Mouse (Mus musculus) heart, adult 10 weeks (tissue): ENCODE measurements around the gene Eno3. TPM values are rescaled to one million over a fixed set of nuclear protein-coding genes. Genes with fewer than 3 reads are reported as not detected.

Experiments
- polyA plus RNA-seq: library from polyadenylated mRNA; stranded (reverse); fragments of 350-450 nt; fragmentation: Illumina TruSeq; extraction: RNeasy Lipid Tissue Mini Kit (QIAGEN cat#74804); gene quantifications from one replicate; pipeline ENCODE4 v1.2.3, GENCODE M21; 2014; ENCODE audit warnings: low read depth, low replicate concordance

Gene Eno3
- 1,559 TPM for polyA plus RNA-seq

DNA sequence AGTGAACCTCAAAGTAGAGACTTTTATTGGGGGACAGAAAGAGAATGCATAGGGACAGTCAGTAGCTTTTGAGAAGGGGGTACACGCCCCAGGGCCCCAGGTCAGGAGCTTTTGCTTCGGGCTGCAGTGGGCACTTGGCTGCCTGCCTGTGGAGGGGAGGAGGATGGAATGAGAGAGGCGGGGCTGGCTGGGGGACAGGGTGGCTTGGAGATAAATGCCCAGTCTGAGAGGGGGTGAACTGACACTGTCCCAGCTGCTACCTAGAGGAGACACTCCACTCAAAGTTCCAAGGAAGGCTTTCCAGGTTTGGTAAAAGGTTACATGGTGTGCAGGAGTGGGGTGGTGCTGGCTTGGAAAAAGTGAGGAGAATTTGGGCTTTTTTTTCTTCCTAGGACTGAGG, at the start of gene Eno3:
Gene Eno3, plus strand, starts transcription at position 239 of the 400 bp plus-strand sequence.

DNA sequence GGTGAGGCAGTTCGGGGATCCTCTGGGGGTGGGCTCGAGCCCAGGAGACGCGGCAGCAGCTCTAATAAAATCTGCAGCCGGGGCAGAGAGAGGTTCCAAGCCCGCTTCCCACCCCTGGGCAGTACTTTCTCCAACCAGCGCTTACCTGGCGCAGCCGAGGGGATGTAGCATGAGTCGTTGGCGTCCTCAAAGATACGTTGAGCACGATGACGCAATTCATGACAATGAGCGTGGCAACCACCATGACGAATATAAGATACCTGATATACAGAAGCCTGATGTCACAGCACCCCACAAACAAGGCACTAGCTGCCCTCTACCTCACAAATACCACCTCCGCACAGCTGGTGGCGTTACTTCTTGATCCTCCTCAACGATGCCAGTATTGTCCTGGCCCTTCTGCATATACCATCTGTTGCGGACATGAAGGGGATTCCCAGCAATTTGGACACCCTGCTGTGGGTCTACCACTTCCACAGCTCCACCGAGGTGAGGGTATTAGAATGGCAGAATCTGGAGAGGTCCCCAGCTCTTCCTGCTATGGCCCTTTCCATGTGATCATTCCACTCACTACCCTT, 41.4 kb upstream of the Eno3 start, which contains the start of gene 4930544D05Rik:
Gene 4930544D05Rik, plus strand, starts transcription at position 333 of the 578 bp plus-strand sequence.

DNA sequence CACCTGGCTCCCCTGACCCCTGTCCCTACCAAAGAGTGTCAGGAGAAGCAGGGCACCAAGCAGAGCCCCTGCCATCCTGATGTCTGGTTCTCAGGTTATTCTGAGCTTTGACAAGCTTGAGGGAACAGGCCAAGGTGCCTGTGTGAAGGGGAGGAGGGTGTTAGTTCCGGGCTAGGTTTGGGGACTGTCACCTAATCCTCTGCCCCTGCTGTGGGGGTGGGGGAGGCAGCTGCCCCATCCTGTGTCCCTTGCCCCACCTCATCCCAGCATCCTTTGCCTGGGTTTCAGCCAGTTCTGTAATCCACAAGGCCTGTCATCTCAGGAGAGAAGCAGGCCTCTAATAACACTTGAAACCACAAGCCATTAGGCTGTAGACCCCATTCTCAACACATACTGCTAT, 37.9 kb upstream of the Eno3 start, which contains the start of gene Chrne:
Gene Chrne, minus strand, starts transcription at position 116 of the 400 bp plus-strand sequence.

GRCm38 (mm10) chr11:70638714-70639278, 18.2 kb upstream of the Eno3 start, which contains the start of gene Gp1ba:
TSS of gene Gp1ba (plus strand) at chr11:70639122.

GRCm38 (mm10) chr11:70646691-70647650, 10.0 kb upstream of the Eno3 start, which contains the start of the genes Rnf167 and Slc25a11:
TSS of gene Rnf167 (plus strand) at chr11:70647235.
TSS of gene Slc25a11 (minus strand) at chr11:70647479.

DNA sequence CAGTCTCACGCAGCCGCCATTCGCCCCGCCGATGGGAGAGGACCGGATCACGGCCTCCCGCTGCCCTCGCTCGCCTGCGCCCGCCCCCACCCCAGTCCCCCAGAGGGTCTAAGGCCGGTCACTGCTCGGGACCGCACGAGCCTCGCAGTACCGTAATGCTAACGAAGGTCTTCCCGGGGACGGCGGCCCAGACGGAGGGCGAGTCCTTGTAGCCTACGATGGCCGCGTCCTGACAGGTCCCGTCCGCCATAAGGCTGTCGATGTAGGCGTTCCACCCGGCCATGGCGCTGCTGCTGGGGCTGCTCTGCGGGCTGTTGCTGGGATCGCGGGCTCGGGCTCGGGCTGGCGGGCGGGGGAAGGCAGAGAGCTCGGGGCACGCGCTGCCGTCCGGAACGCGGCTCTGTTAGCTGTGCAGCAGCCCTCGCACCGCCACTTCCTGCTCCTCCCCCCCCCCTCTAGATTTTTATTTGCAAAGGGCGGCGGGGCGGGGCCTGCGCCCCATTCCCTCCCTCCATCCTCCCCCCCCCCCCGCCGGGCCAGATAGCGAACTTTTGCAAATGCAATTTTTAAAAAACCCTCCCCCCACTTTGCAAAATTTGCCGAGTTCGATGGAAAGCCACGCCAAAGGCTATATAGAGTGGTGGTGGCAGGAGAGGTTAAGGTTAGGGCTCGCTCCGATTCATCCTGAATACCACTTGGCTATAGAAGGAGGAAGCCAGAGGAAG, 2.6 kb upstream of the Eno3 start, which contains the start of gene Pfn1:
Gene Pfn1, minus strand, starts transcription at position 447 of the 725 bp plus-strand sequence.

DNA sequence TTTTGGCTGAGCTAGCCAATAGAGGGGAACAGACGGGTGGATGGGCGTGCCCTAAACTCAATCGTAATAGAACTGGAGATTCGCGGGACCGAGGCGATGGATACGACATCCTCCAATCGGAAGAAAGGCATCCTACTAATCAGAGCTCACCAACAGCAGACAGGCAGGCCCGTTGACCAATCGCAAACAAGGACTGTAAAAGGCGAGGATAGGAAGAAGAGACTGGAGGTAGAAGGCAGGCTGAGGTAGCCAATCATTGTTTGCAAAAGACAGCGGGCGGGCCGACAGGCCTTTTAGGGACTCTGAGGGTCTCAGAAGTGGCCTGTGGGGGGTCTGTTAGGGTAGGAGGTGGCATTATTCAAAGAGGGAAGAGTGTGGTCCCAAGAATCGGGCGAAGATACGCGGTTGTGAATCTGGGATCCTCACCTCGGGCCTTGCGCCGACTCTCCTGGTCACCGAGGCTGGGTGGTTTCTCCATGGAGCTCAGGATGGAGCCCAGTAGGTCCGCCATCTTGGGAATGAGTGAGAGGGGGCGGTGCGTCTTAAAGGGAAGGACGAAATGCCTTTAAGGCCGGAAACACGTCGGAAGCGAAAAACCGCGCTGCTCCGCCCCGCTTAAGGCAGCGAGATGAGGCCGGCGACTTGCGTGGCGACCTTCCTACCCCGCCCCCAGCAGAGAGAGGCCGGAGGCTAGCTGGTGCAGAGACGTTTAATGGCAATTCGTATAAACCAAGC, 11.9 kb downstream of the Eno3 start, which contains the start of gene Spag7:
Gene Spag7, minus strand, starts transcription at position 646 of the 735 bp plus-strand sequence.

DNA sequence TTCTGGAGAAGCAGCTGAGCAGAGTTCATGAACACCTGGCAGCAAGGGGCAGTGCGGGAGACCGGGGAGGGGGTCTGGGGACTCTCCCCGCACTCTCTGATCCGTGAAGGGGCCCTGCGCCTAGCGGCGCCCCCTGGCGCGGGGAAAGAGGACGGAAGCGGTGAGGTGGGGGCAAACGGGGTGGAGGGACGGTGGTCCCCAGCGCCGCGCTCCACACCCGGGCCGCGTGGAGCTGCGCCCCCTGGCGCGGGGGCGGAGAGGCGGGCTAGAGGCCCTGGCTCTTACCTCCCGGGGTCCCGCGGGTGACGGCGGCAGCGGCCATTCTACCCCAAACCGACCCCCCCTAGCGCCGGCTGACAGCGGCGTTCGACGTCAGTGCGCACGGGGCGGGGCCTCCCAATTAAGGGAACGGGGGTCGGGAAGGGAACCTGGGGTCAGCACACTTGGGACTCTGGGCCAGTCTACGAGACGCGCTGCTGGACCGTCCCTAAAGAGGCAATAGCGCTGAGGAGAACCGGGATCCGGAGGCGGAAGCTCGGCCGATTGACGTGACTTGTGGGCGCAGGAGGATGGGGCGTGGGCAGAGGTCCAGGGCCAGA, 30.7 kb downstream of the Eno3 start, which contains the start of gene Camta2:
Gene Camta2, minus strand, starts transcription at position 505 of the 599 bp plus-strand sequence.

DNA sequence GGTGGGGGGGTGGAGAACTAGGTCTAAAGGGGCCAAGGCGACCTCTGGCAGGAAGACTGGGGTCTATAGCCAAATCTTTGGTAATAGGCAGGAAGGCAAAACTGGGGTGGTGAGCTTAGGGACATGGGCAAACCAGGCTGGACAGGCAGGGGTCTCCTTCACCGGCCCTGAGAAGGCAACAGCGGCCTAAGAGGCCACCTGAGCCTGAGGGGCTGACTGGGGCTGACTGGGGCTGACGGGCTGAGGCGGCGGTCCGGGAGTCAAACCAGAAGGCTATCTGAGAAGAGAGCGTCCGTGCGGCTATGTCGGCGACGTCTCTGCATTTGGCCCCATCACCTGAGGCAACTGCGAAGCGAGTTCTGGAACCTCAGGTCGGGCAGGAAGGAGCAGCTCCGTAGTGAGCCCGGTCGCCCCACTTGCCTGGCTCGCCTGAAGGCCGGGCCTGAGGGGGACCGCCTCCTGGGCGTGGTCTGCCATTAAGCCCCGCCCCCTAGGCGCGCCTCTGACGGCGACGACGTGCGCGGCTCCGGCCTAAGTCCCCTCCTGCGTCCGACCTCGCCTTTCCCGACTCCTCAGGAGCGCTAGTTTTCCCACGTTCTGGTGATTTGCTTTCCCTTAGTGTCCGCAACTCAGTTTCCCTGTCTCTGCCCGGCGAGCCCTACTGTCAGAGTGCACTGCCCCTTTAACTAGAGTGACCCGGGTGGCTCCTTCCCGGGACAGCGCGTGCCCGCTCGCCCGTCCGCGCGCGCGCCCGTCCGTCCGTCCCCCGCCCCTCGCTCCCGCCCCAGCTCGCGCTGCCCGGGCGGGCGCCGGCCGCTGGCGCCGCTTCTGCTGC, 42.9 kb downstream of the Eno3 start, which contains the start of the genes Inca1 and Kif1c:
Gene Inca1, minus strand, starts transcription at position 434 of the 835 bp plus-strand sequence.
Gene Kif1c, plus strand, starts transcription at position 827 of the 835 bp plus-strand sequence.

Other genes with a start within 250 kb of the Eno3 start
- 13.6 TPM for gene Pelp1, start 247.2 kb upstream of the Eno3 start, polyA plus RNA-seq
- gene Arrb2, start 224.6 kb upstream of the Eno3 start, polyA plus RNA-seq, result 15.8 TPM
- 9.5 TPM for gene Med11, start 205.3 kb upstream of the Eno3 start, polyA plus RNA-seq
- gene Zmynd15, start 197.8 kb upstream of the Eno3 start, polyA plus RNA-seq, result 2.3 TPM
- gene Cxcl16, start 197.2 kb upstream of the Eno3 start, polyA plus RNA-seq, result 12.2 TPM
- 4.7 TPM for gene Tm4sf5, start 152.0 kb upstream of the Eno3 start, polyA plus RNA-seq
- not detected for gene Vmo1, start 142.6 kb upstream of the Eno3 start, polyA plus RNA-seq
- gene Gltpd2, start 138.0 kb upstream of the Eno3 start, polyA plus RNA-seq, result not detected
- gene Psmb6, start 131.8 kb upstream of the Eno3 start, polyA plus RNA-seq, result 275 TPM
- gene Gm40193, start 124.3 kb upstream of the Eno3 start, polyA plus RNA-seq, result not detected
- gene Pld2, start 117.1 kb upstream of the Eno3 start, polyA plus RNA-seq, result 7.4 TPM
- gene Mink1, start 94.3 kb upstream of the Eno3 start, polyA plus RNA-seq, result 34.3 TPM
- gene 4930544D05Rik, start 41.4 kb upstream of the Eno3 start, polyA plus RNA-seq, result not detected
- not detected for gene Chrne, start 38.0 kb upstream of the Eno3 start, polyA plus RNA-seq
- gene Gp1ba, start 18.1 kb upstream of the Eno3 start, polyA plus RNA-seq, result not detected
- 66.5 TPM for gene Rnf167, start 10.0 kb upstream of the Eno3 start, polyA plus RNA-seq
- gene Slc25a11, start 9.7 kb upstream of the Eno3 start, polyA plus RNA-seq, result 630 TPM
- gene Pfn1, start 2.6 kb upstream of the Eno3 start, polyA plus RNA-seq, result 286 TPM
- 134 TPM for gene Spag7, start 12.2 kb downstream of the Eno3 start, polyA plus RNA-seq
- 29.5 TPM for gene Camta2, start 30.9 kb downstream of the Eno3 start, polyA plus RNA-seq
- 11.4 TPM for gene Inca1, start 43.0 kb downstream of the Eno3 start, polyA plus RNA-seq
- 315 TPM for gene Kif1c, start 43.3 kb downstream of the Eno3 start, polyA plus RNA-seq
- gene Zfp3, start 107.0 kb downstream of the Eno3 start, polyA plus RNA-seq, result 9.2 TPM
- gene Scimp, start 155.4 kb downstream of the Eno3 start, polyA plus RNA-seq, result not detected
- 25.0 TPM for gene Rabep1, start 187.6 kb downstream of the Eno3 start, polyA plus RNA-seq